Mouse (Mus musculus): Measurements from ENCODE around the gene Npm3. TPM values are rescaled to one million over a fixed set of nuclear protein-coding genes. Genes with fewer than 3 reads are reported as not detected.

The Npm3 gene
- polyA plus RNA-seq, 1 experiment from 2014 or later: 4.6 TPM

DNA sequence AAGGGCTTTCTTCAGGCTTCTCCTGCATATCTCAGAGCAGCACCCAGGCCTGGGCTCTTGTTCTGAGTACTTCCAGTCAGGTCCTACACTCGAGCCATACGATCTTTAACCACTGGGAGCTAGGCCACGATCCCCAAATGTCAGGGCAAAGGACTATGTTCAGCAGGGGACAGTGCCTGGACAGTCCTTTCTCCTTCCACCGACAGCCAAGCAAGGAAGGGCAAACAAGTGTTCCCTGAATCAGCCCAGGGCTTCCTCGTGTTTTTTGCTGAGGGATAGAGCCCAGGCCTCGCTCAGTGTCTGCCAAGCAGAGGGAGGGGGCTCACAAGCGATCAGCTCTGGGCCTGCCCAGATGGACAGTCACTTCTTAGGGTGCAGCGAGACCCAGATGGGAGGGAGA is 19.3 kb downstream of the Npm3 start:
- Histone ChIP-seq H3K27me3 (ENCODE audit: control insufficient read depth, insufficient read depth, low read depth, low read length) (peaks cover 30% of the 10 kb centered on the region), H3K4me3 (ENCODE audit: low read depth, low read length) (no peak overlapping the region), H3K4me1 (ENCODE audit: control insufficient read depth, low read depth, low read length) (no peaks in the 10 kb centered on the region), H3K27ac (ENCODE audit: low read length) (no peak overlapping the region), H3K36me3 (ENCODE audit: control insufficient read depth, insufficient read depth) (no peaks in the 10 kb centered on the region), H3K9ac (ENCODE audit: low read depth, low read length) (no peak overlapping the region), H3K4me2 (ENCODE audit: low read depth, low read length) (no peak overlapping the region), H3K9me3 (replicated peaks; ENCODE audit: control insufficient read depth, low read length) (no peaks in the 10 kb centered on the region)
- 52% methylated on average over 8 of the region's 8 CpGs for WGBS (ENCODE audit: insufficient replicate concordance)
- ATAC-seq (ENCODE audit: low read depth): no peak

DNA sequence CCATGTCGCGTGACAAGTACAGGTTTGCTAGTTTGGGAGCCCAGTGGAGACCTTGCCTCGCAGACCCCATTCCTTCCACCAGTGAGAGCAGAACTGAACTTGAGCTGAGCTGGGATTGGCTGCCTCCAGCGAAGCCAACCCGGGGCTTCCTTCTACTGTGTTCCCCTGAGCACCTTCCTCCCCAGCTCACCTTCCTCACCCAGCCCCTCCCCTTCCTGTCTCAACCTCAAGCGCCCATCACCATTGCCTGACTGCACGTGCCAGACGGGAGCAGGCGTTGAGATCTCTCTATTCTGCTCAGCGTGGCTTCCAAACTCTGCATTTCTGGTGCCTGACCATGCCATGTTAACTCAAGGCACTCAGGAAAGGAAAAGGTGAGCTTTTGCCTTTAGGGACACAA is 22.2 kb downstream of the Npm3 start:
- Histone ChIP-seq H3K36me3 (ENCODE audit: control insufficient read depth, insufficient read depth) (no peaks in the 10 kb centered on the region), H3K27ac (ENCODE audit: low read length) (no peak overlapping the region), H3K4me3 (ENCODE audit: low read depth, low read length) (no peak overlapping the region), H3K4me1 (ENCODE audit: control insufficient read depth, low read depth, low read length) (no peaks in the 10 kb centered on the region), H3K9me3 (replicated peaks; ENCODE audit: control insufficient read depth, low read length) (no peaks in the 10 kb centered on the region), H3K27me3 (ENCODE audit: control insufficient read depth, insufficient read depth, low read depth, low read length) (peaks cover 6% of the 10 kb centered on the region), H3K9ac (ENCODE audit: low read depth, low read length) (no peak overlapping the region), H3K4me2 (ENCODE audit: low read depth, low read length) (no peak overlapping the region)
- ATAC-seq (ENCODE audit: low read depth): no peak
- 45% methylated on average over 10 of the region's 10 CpGs for WGBS (ENCODE audit: insufficient replicate concordance)

DNA sequence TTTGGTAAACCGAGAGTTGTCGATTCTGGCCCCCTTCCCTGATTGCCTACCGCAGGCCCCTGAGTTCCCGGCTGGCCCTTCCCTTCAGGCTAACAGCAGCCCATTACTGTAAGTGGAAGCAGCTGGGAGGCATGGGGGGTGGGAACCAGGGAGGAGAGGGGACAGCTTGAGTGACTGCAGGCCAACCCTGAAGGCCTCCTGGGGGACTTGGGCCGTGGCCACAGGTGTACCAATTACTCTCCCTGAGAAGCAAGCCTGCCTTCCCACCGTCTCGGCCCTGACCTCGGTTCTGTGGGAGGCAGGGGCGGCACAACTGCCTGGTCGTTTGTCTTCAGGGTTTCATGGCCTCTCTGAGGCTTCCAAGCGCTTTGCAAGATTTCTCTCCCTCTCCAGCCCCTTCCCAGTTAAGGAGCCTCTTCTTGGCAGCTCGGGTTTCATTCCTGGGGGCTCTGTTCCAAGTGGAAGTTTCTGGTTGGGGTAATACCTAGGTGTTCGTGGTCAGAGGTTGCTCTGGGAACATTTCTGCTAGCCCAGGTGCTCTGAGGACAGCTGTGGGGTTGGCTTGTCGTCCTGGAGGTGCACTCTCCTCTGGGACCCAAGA is 23.6 kb downstream of the Npm3 start:
- WGBS (ENCODE audit: insufficient replicate concordance): 42% methylated on average over 14 of the region's 14 CpGs
- Histone ChIP-seq H3K4me1 (ENCODE audit: control insufficient read depth, low read depth, low read length) (no peaks in the 10 kb centered on the region), H3K9ac (ENCODE audit: low read depth, low read length) (no peak overlapping the region), H3K36me3 (ENCODE audit: control insufficient read depth, insufficient read depth) (no peaks in the 10 kb centered on the region), H3K27me3 (ENCODE audit: control insufficient read depth, insufficient read depth, low read depth, low read length) (no peaks in the 10 kb centered on the region; the same call in 1 of the 2 replicates), H3K4me3 (ENCODE audit: low read depth, low read length) (no peak overlapping the region), H3K9me3 (replicated peaks; ENCODE audit: control insufficient read depth, low read length) (no peaks in the 10 kb centered on the region), H3K27ac (ENCODE audit: low read length) (no peak overlapping the region), H3K4me2 (ENCODE audit: low read depth, low read length) (no peak overlapping the region)
- no peak for ATAC-seq (ENCODE audit: low read depth)

DNA sequence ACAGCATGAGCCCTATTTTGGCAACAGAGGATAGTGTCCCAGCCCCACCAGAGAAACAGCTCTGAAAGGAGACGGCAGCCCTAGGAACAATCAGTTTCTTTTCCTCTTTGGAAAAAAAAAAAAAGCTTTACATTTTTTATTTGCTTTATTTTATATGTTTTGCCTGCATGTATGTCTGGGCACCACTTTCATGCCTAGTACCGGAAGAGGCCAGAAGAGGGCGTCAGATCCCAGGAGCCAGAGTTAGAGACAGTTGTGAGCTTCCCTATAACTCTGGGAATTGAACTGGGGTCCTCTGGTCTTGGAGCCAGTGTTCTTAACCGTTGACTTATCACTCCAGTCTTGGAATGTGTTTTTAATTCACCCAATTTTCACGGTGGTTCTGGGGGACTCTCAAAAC is 27.2 kb downstream of the Npm3 start:
- 56% methylated on average over 5 of the region's 5 CpGs for WGBS (ENCODE audit: insufficient replicate concordance)
- Histone ChIP-seq H3K27ac (ENCODE audit: low read length) (no peak overlapping the region), H3K4me2 (ENCODE audit: low read depth, low read length) (no peak overlapping the region), H3K4me1 (ENCODE audit: control insufficient read depth, low read depth, low read length) (no peaks in the 10 kb centered on the region), H3K9ac (ENCODE audit: low read depth, low read length) (no peak overlapping the region), H3K27me3 (ENCODE audit: control insufficient read depth, insufficient read depth, low read depth, low read length) (peaks cover 9% of the 10 kb centered on the region), H3K4me3 (ENCODE audit: low read depth, low read length) (no peak overlapping the region), H3K9me3 (replicated peaks; ENCODE audit: control insufficient read depth, low read length) (no peaks in the 10 kb centered on the region), H3K36me3 (ENCODE audit: control insufficient read depth, insufficient read depth) (no peaks in the 10 kb centered on the region)
- ATAC-seq (ENCODE audit: low read depth): no peak

DNA sequence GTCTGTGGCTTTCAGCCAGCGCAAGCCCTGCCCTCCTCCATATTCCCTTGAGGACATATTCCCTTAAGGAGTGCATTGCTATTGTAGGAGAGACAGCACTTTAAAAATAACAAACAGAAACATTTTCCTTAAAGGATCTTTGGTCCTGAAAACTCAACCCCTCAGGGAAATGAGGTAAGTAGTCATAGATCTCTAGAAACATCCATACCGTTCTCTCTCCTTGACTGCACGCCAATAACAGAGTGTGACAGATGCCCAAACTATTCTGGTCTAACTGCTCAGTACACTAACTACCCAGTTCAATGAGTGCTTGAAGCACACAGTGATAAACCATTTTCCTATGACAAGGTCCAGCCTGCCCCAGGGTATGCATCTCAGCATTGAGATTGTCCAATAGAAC is 31.1 kb downstream of the Npm3 start:
- Histone ChIP-seq H3K9me3 (replicated peaks; ENCODE audit: control insufficient read depth, low read length) (no peaks in the 10 kb centered on the region), H3K4me2 (ENCODE audit: low read depth, low read length) (no peak overlapping the region), H3K4me3 (ENCODE audit: low read depth, low read length) (no peak overlapping the region), H3K27me3 (ENCODE audit: control insufficient read depth, insufficient read depth, low read depth, low read length) (peaks cover 13% of the 10 kb centered on the region), H3K9ac (ENCODE audit: low read depth, low read length) (no peak overlapping the region), H3K4me1 (ENCODE audit: control insufficient read depth, low read depth, low read length) (no peaks in the 10 kb centered on the region), H3K36me3 (ENCODE audit: control insufficient read depth, insufficient read depth) (no peaks in the 10 kb centered on the region), H3K27ac (ENCODE audit: low read length) (no peak overlapping the region)
- no peak for ATAC-seq (ENCODE audit: low read depth)
- WGBS (ENCODE audit: insufficient replicate concordance): 60% methylated on average over 3 of the region's 3 CpGs

DNA sequence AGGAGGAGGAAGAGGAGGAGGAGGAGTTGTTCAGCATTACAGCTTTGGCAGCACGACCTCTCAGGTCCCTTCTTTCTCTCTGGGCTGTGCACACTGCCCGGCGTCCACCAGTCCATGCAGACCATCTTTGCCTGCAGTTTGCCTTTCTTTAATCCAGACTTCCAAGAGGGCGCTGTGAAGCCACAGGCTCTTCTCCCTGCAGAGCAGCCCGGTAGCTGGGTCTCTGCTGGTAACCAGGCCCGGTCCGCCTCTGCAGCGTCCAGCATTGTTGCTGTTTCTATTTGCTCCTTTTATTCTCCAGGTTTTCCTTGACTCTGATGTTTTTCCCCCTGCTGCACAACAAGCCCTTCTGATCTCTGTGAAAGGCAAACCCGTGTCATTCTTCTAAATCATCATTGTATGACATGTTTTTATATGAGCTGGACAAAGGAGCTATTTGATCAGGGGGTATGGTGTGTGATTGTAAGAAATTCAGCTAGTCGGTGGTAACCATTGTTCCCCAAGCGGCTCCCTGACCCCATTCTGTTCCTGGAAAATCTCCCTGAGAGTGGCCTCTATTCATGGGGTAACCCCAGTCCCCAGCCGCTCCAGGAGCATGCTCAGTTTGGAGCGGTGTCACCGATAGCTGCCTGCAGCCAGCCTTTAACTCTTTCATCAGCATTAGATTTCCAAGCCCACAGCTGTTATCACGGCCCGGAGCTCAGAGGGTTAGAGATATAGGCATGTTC is 31.7 kb downstream of the Npm3 start:
- no peak overlapping the region for H3K4me2 ChIP-seq (ENCODE audit: low read depth, low read length)
- no peak overlapping the region for H3K4me3 ChIP-seq (ENCODE audit: low read depth, low read length)
- no peak overlapping the region for H3K27ac ChIP-seq (ENCODE audit: low read length)
- H3K36me3 ChIP-seq (ENCODE audit: control insufficient read depth, insufficient read depth): no peaks in the 10 kb centered on the region
- H3K9ac ChIP-seq (ENCODE audit: low read depth, low read length): no peak overlapping the region
- H3K4me1 ChIP-seq (ENCODE audit: control insufficient read depth, low read depth, low read length): no peaks in the 10 kb centered on the region
- 19% methylated on average over 16 of the region's 16 CpGs for WGBS (ENCODE audit: insufficient replicate concordance)
- H3K27me3 ChIP-seq (ENCODE audit: control insufficient read depth, insufficient read depth, low read depth, low read length): peaks cover 13% of the 10 kb centered on the region
- no peak for ATAC-seq (ENCODE audit: low read depth)
- H3K9me3 ChIP-seq (replicated peaks; ENCODE audit: control insufficient read depth, low read length): no peaks in the 10 kb centered on the region

DNA sequence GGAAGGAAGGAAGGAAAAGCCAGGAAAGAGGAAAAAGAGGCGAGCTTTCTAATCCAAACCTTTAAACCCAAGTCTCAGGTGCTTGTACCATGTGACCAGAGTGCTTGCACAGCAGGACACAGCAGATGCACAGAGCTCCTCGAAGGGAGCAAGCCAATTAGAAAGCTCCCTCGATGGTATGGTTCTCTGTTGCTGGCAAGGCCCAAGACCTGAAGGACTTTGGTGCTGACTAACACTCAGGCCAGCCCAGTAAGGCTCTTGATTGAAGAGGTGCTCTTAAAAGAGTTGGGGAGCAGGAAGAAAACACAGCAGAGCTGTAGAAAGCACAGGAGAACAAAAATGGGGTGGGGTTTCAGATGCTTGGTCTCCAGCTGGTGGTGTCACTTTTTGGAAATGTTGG is 40.7 kb downstream of the Npm3 start:
- H3K9ac ChIP-seq (ENCODE audit: low read depth, low read length): no peak overlapping the region
- no peaks in the 10 kb centered on the region for H3K36me3 ChIP-seq (ENCODE audit: control insufficient read depth, insufficient read depth)
- no peaks in the 10 kb centered on the region; the same call in 1 of the 2 replicates for H3K27me3 ChIP-seq (ENCODE audit: control insufficient read depth, insufficient read depth, low read depth, low read length)
- ATAC-seq (ENCODE audit: low read depth): no peak
- no peaks in the 10 kb centered on the region for H3K4me1 ChIP-seq (ENCODE audit: control insufficient read depth, low read depth, low read length)
- 57% methylated on average over 3 of the region's 3 CpGs for WGBS (ENCODE audit: insufficient replicate concordance)
- H3K4me2 ChIP-seq (ENCODE audit: low read depth, low read length): no peak overlapping the region
- H3K27ac ChIP-seq (ENCODE audit: low read length): no peak overlapping the region
- H3K9me3 ChIP-seq (replicated peaks; ENCODE audit: control insufficient read depth, low read length): no peaks in the 10 kb centered on the region
- H3K4me3 ChIP-seq (ENCODE audit: low read depth, low read length): no peak overlapping the region

Other genes with a start within 250 kb of the Npm3 start
- 5.1 and 5.4 TPM in 2 replicates for gene Poll, start 189.1 kb downstream of the Npm3 start, polyA plus RNA-seq (2015; fragmentation: Nextera tagmentation; extraction: Ambion mirVana)
- gene Gm17018, start 189.0 kb downstream of the Npm3 start, polyA plus RNA-seq (2015; fragmentation: Nextera tagmentation; extraction: Ambion mirVana): 10.1 and 10.2 TPM in 2 replicates
- 1.8 and 2.5 TPM in 2 replicates for gene Fbxw4, start 89.3 kb downstream of the Npm3 start, polyA plus RNA-seq (2015; fragmentation: Nextera tagmentation; extraction: Ambion mirVana)
- gene Fgf8, start 6.7 kb downstream of the Npm3 start, polyA plus RNA-seq (2015; fragmentation: Nextera tagmentation; extraction: Ambion mirVana): not detected in 2 replicates
- 15.6 and 16.3 TPM in 2 replicates for gene Mgea5, start 34.2 kb upstream of the Npm3 start, polyA plus RNA-seq (2015; fragmentation: Nextera tagmentation; extraction: Ambion mirVana)
- gene Kcnip2, start 66.5 kb upstream of the Npm3 start, polyA plus RNA-seq (2015; fragmentation: Nextera tagmentation; extraction: Ambion mirVana): 2.2 TPM in 2 replicates
- gene Armh3, start 248.9 kb upstream of the Npm3 start, polyA plus RNA-seq (2015; fragmentation: Nextera tagmentation; extraction: Ambion mirVana): 4.0 and 4.7 TPM in 2 replicates